Mouse (Mus musculus) urinary bladder, postnatal 14 days (tissue): Measurements from ENCODE around the gene Ang6.
"Not testable (repeated sequence)": the region's sequence is repeated elsewhere in the genome, so short reads cannot be mapped to it uniquely, and the experiment has no call there.

Experiments
- DNase-seq: peaks from one replicate; pipeline ENCODE4 v3.0.0; 2021; ENCODE audit warnings: low spot score

Ang6 gene

GRCm38 (mm10) chr14:44002169-44002568, at the start of gene Ang6:
Gene Ang6, minus strand, starts transcription at chr14:44002269.
- DNase-seq: no peak

- DNase-seq: not testable (repeated sequence)
These were observed 44.5 kb upstream of the Ang6 start for GRCm38 (mm10) chr14:44046567-44046966.

GRCm38 (mm10) chr14:44031828-44032227, 29.8 kb upstream of the Ang6 start:
- DNase-seq: not testable (repeated sequence)

GRCm38 (mm10) chr14:44009686-44010085, 7.6 kb upstream of the Ang6 start:
- not testable (repeated sequence) for DNase-seq

GRCm38 (mm10) chr14:44008021-44008420, 6.0 kb upstream of the Ang6 start:
- not testable (repeated sequence) for DNase-seq

- DNase-seq: no peak
These were observed 469 bp downstream of the Ang6 start for GRCm38 (mm10) chr14:44001600-44001999.

- not testable (repeated sequence) for DNase-seq
These were observed 3.5 kb downstream of the Ang6 start for GRCm38 (mm10) chr14:43998455-43999000.

GRCm38 (mm10) chr14:43987404-43987803, 14.7 kb downstream of the Ang6 start:
- peak; percentile 81 for DNase-seq

- DNase-seq: no peak
These were observed 15.9 kb downstream of the Ang6 start for GRCm38 (mm10) chr14:43986147-43986546.

- peak; percentile 54 for DNase-seq
These were observed 18.2 kb downstream of the Ang6 start for GRCm38 (mm10) chr14:43983897-43984296.

GRCm38 (mm10) chr14:43983454-43983853, 18.6 kb downstream of the Ang6 start:
- no peak for DNase-seq

- not testable (repeated sequence) for DNase-seq
These were observed 45.3 kb downstream of the Ang6 start, which contains the start of gene Ang5 for GRCm38 (mm10) chr14:43956769-43957168. Gene Ang5, plus strand, starts transcription at chr14:43957069.

GRCm38 (mm10) chr14:43955074-43955473, 47.0 kb downstream of the Ang6 start:
- DNase-seq: not testable (repeated sequence)

GRCm38 (mm10) chr14:43953382-43953781, 48.7 kb downstream of the Ang6 start:
- DNase-seq: not testable (repeated sequence)
